Mouse (Mus musculus) adrenal gland, postnatal 10 days (tissue): ENCODE measurements around the gene Pik3r1. TPM values are rescaled to one million over a fixed set of nuclear protein-coding genes. Genes with fewer than 3 reads are reported as not detected.

Source experiments
- DNase-seq: peaks from one replicate; pipeline ENCODE4 v3.0.0; 2021; ENCODE audit warnings: mixed read lengths
- total RNA-seq, 2 experiments: library from RNA; stranded (reverse); gene quantifications; 2 replicates each; pipeline ENCODE4 v1.2.3; 2021

Pik3r1 gene
- total RNA-seq, 2 experiments from 2014 or later: 82.7 to 83.1 TPM

DNA sequence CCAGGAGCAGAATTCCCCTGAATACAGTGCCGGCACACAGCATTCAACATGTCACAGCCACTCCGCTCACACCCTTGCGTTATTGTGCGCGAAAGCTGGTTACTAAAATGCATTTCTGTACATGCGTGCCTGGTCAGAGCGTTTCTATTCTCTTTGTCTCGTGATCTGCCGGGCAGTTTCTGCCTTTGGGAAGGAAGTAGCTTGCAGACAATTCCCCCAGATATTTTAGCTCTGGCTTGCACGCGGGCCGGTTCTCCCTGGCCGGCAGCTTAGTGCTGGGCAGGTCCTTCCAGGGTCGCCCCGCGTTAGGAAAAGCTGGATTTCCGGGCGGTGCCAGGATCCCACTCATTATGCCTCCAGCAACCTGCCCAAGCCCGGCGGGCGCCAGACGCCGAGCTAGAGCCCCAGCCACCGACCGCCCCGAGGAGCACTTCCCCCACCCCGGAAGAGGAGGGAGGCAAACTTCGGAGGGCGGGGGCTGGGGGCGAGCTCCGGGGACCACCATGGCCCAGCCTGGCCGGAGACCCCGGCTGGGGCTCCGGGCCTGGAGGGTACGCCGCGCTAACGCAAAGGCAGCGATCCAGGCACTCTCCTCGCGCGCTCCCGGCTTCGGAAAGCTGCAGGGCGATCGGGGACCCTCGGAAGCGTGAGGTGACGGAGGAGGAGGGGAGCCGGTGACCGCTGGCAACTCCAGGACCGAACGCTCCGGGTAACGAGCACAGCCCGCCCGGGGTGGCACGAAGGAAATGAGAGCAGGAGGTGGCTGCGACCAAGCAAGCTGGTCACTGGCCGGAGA is 806 bp downstream of the Pik3r1 start:
- peak; percentile 71 for DNase-seq

DNA sequence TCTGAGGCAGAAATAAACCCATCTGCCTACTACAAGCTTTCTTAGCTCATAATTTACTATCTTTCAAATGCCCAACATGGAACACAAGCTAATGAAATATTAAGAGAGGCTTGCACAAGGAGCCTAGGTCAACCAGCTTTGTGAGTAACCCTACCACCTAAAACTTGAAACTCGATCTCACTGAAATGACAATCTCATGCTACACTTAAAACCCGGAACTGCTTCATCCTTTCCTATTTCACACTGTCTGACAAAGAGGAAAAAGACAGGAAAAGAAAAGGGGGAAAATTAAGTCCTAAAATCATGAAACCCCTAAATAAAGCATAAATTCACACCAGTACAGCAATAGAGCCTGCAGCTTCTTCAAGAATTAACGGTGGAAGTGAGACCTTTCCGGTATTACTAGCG is 1.4 kb downstream of the Pik3r1 start:
- DNase-seq: no peak

DNA sequence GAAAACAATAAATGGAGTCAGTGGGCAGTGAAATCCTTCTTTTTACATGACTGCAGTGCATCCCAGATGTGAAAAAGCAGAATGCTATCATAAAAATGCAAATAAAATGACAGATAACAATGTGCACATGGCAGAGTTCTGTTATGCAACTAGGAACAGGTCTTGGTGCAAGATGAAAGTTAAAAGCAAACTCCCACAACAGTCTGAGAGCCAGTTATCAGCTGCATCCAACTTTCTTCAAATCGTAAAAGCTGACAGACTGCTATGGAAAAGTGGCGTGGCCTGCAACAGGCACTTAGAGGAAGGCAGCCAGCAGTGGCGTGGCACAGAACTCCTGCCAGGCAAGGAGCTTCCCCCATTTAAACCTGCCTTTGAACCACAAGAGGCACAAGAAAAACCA is 2.0 kb downstream of the Pik3r1 start:
- DNase-seq: no peak

GRCm38 (mm10) chr13:101764111-101764510 is 3.9 kb downstream of the Pik3r1 start:
- peak; percentile 41 for DNase-seq

DNA sequence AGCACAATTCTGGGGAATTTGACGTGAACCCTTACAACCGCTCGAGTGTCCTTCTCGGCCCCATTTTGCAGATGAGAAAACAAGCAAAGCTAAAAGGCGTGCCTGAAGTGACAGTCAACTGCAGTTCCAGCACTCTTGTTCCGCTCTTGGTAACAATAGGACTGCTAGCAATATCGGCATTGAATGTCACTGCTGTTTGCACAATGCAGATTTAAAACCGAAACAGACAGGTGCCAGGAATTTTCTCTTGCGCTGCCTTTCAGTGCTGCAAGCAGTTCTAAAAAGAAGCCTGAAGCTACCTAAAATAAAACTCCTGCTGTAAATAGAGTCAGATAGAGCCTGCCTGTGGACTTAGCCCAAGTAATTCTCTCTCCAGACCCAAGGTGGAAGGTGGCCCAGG is 4.3 kb downstream of the Pik3r1 start:
- no peak for DNase-seq

DNA sequence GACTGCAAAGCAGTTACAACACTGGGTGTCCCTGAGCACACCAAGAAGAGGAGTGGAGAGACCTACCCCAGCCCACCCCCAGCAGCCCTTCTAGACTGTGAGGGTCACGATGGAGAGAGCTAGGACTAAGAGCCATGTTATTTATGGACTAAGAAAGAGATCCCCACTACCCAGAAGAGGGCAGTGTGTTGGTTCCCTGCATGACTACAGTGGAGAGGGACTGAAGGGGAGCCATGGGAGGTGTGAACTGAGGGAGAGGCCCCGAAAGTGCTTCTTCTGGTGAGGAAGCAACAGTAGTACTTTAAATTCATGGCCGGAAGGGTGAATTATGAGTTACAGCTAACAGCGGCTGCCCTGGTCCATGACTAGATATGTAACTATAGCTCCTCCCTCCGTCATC is 4.9 kb downstream of the Pik3r1 start:
- no peak for DNase-seq

GRCm38 (mm10) chr13:101761617-101762016 is 6.4 kb downstream of the Pik3r1 start:
- no peak for DNase-seq

DNA sequence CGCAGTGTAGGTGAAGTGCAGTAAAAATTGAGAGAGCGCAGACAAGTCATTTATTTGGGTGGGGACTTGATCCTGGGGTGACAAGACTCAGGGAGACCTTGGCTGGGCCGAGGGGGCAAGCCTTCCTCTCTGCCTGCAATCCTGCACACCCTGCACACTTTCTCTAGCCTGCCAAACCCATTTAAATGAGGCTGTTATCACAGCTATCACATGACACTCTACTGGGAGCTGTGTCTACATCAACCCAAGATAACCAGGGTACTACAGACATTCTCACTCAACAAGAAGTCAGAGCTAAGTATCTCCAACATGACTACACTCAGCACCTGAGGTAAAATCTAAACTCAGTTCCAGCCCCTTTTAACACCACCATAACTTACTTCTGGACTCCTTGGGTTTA is 7.1 kb downstream of the Pik3r1 start:
- no peak for DNase-seq

DNA sequence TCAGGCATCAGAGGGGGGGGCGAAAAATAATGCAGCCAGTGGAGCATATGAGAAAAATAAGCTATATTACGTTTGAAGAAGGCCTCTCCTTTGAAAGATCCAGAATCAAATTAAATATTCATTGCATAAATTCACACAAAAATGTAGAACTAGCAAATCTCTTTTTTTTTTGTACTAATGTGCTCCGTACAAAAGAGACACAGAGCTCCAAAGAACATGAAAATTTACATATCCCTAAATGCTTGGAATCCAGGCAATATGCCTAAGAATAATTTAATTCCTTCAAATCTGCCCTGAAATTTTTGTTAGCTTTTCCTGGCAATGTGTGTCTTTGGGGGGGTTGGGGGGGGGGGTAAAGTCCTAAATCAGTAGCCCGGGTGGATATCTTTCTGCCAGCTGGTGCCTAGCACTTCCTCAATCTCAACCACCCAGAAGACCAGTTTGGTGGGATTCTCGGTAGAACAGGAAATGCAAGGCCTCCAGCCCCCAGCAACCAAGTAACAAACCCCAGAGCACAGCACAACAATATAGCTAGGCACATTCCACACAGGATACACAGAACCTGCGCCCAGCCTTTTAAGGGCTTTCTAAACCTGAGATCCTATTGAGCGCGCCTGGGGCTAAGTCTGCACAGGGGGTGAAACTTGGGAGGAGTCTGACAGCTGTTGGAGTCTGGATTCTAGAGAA is 7.9 kb downstream of the Pik3r1 start:
- DNase-seq: no peak

DNA sequence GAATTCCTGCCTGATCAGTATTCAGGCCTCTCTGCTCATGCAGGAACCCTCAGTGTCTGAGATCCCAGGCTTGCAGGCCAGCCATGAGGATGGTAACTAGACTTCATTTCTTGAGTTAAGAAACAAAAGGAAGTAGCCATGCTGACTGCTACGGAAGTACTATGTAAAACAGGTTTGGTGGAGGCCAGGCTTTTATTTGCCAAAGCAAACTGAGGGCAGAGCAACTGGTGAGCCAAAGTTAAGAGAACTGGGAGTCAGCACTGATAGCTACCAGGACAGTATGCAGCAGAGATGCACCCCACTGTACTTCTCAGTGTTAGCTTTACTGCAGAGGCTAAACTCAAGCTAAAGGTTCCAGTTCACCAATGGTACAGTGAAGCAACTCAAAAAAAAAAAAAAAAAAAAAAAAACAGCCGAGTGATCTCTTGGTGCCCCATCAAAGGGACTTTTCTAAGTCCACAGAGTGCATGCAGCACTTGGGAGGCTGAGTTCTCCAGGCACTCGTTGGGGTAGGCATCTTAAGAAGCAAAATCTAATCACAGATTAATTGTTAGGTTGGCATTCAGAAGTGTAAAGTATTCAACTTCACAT is 8.6 kb downstream of the Pik3r1 start:
- no peak for DNase-seq

GRCm38 (mm10) chr13:101757801-101758422 is 10.1 kb downstream of the Pik3r1 start:
- DNase-seq: no peak

GRCm38 (mm10) chr13:101755228-101755627 is 12.8 kb downstream of the Pik3r1 start:
- DNase-seq: no peak

DNA sequence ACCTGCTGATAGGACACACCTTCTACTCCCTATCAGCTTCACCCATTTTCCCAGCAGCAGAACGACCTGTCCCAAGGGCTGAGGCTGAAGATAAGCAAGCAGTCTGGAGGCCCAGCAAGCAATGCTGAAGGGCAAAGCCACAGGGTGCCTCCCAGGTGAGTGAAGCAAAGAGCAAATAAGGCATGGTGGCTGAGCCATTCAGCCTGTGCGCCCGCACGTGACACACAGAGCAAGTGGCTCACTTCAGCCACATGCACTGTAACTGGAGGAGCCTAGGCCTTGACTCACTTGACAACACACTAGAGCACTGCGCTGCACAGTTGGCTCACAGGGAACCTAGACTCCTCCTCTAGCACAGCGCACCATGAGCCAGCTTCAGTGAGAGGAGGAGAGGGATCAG is 14.4 kb downstream of the Pik3r1 start:
- no peak for DNase-seq

GRCm38 (mm10) chr13:101751816-101752215 is 16.2 kb downstream of the Pik3r1 start:
- no peak for DNase-seq

GRCm38 (mm10) chr13:101746012-101746595 is 21.9 kb downstream of the Pik3r1 start:
- DNase-seq: no peak

DNA sequence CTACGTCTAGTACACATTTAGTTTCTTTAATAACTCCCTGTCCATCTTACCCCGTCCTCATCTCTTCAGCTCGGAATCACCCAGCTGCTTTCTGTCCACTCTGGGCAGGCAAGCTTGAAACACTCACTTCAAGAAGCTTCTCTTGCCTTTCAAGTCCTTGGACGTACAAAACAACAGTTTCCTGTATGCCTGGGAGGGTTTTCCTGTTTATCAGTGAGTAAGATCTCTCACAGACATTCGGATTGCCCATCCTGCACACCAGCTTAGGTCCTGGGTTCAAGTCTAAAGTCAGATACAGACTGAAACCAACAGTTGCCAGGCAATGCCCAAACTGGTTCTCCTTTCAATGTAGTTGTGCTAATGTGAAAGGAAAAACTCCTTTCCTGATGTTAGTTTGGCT is 23.1 kb downstream of the Pik3r1 start:
- no peak for DNase-seq

- no peak for DNase-seq
Measured at GRCm38 (mm10) chr13:101744053-101744452, 24.0 kb downstream of the Pik3r1 start.

DNA sequence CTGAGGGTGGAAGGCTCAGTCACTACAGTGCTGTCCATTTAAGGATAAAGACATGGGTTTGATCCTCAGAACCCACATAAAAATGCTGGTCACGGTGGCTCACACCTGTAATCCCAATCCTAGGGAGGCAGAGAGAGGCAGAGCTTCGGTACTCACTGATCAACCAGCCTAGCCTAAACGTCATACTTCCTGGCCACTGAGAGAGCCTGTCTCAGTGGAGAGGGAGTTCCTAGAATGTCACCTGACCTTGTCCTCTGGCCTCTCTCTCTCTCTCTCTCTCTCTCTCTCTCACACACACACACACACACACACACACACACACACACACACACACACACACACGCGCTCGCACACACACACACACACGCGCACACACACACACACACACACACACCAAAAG is 24.8 kb downstream of the Pik3r1 start:
- DNase-seq: no peak

GRCm38 (mm10) chr13:101742596-101742995 is 25.4 kb downstream of the Pik3r1 start:
- DNase-seq: no peak

DNA sequence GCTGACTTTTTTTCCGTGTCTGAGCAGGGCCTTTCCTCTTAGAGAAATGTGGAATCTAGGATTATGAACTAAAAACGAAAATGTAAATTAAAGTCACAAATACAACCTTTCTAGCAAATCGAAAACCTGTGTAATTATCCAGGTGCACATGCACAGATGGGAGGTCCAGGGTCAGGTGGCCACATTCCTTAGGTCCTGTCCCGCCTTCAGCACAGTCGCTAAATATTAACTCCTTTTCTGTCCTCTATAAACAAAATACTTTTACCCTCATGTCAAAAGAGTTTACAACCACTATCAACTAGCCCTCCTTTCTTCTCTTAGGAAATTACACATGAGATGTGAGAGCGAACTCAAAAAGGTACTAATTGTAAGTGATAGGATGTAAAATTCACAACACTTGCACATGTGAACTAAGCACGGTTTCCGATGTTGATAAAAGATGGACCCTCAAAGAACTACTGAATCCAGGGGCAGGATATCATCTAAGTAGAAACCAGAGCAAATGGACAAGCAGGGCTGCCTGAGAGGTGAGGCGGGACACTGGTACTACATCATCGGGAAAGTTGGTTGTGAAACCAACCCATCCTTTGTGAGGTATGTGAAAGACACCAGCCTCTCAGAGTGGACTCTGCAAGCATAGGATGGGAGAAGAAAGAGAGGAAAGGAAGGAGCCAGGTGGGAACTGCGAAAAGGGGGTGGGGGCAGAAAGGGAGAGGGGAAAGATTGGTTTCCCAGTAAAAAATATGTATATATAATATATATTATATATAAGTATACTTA is 26.3 kb downstream of the Pik3r1 start:
- no peak for DNase-seq

DNA sequence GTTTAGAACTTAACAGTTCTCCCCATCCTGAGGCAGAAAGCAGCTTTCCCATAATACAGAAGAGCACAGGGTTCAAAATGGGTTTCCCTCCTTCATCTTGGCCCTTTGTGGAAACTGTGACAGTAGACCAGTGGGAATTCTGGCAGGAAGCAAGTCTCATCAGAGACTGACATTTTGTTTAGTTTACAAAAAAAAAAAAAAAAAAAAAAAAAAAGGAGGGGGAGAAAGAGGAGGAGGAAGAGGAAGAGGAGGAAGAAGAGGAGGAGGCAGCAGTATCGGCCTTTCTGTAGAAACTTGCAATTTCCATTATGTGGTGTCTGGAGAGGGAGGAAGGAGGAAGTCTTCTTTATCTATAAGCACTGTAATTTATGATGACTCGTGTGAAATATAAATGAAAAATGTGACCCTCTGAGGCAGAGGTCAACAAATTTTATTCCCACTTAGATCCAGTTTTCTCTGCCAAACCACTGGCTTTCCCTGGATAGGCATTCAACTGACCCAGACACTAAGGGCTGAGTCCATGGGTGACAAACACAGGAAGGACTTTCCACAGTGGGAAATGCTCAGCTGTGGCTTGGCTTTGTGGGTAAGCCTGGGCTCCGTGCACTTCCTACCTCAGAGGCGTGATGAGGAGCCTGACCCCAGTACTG is 28.2 kb downstream of the Pik3r1 start:
- no peak for DNase-seq
